Mouse (Mus musculus) fibroblast of lung, adult 2 months (primary cell): ENCODE data around the gene Zbtb46.

ENCODE experiments used
- DNase-seq: peaks from one replicate; pipeline ENCODE4 v3.0.0-alpha.2; 2011; ENCODE audit warnings: low read depth

The Zbtb46 gene

GRCm38 (mm10) chr2:181364487-181364859 is 94.8 kb downstream of the Zbtb46 start:
- DNase-seq, result no peak

- DNase-seq, result no peak
These were observed 95.3 kb downstream of the Zbtb46 start for GRCm38 (mm10) chr2:181363946-181364345.

- no peak for DNase-seq
These were observed 102.4 kb downstream of the Zbtb46 start for GRCm38 (mm10) chr2:181356780-181357179.

- DNase-seq, result no peak
These were observed 116.5 kb downstream of the Zbtb46 start for GRCm38 (mm10) chr2:181342766-181343165.

- no peak for DNase-seq
These were observed 118.8 kb downstream of the Zbtb46 start for GRCm38 (mm10) chr2:181340426-181340825.
